Mouse (Mus musculus) limb, embryonic 15.5 days (tissue): ENCODE measurements around the gene Armh2. TPM values are rescaled to one million over a fixed set of nuclear protein-coding genes. Genes with fewer than 3 reads are reported as not detected.

Source experiments
- ATAC-seq: fragments of 200-750 bp; cut with Nextera tagmentation; 2 replicates; pipeline ENCODE4 v1.8.0; 2017; ENCODE audit warnings: low read depth, moderate TSS enrichment; ENCODE audit not compliant: insufficient number of reproducible peaks, low FRiP score, low TSS enrichment
- H3K27ac ChIP-seq: fragments of 300-500 bp; sonication (generic); 2 replicates; pipeline ENCODE4 v1.5.1; 2015; ENCODE audit warnings: moderate library complexity, mild to moderate bottlenecking, inconsistent platforms
- H3K27me3 ChIP-seq: fragments of 300-500 bp; sonication (generic); 2 replicates; pipeline ENCODE4 v1.6.1; 2015; ENCODE audit warnings: inconsistent platforms
- H3K36me3 ChIP-seq: fragments of 300-500 bp; sonication (generic); 2 replicates; pipeline ENCODE4 v1.6.1; 2015; ENCODE audit warnings: inconsistent platforms
- H3K4me1 ChIP-seq: fragments of 300-500 bp; sonication (generic); 2 replicates; pipeline ENCODE4 v1.6.1; 2015; ENCODE audit warnings: inconsistent platforms
- H3K4me2 ChIP-seq: fragments of 300-500 bp; sonication (generic); 2 replicates; pipeline ENCODE4 v1.6.1; 2015; ENCODE audit warnings: mild to moderate bottlenecking, inconsistent platforms
- H3K4me3 ChIP-seq: fragments of 300-500 bp; sonication (generic); 2 replicates; pipeline ENCODE4 v1.5.1; 2015; ENCODE audit warnings: mild to moderate bottlenecking, inconsistent platforms
- H3K9ac ChIP-seq: fragments of 300-500 bp; sonication (generic); 2 replicates; pipeline ENCODE4 v1.6.1; 2015; ENCODE audit warnings: inconsistent platforms
- H3K9me3 ChIP-seq: fragments of 300-500 bp; sonication (generic); 2 replicates; pipeline ENCODE4 v1.6.1; 2016; ENCODE audit warnings: inconsistent platforms
- WGBS: fragments of 180-500 bp; shearing (Covaris S2); methylation state at CpG from one replicate; pipeline ENCODE4 v1.1.7; 2015; 5-methylcytosine and 5-hydroxymethylcytosine counted together
- polyA plus RNA-seq: library from polyadenylated mRNA; unstranded; fragments of >200 nt; fragmentation: Nextera tagmentation; extraction: Ambion mirVana; gene quantifications from 2 replicates; pipeline ENCODE4 v1.2.1, GENCODE M21; 2015

The Armh2 gene
- polyA plus RNA-seq: not detected in 2 replicates

DNA sequence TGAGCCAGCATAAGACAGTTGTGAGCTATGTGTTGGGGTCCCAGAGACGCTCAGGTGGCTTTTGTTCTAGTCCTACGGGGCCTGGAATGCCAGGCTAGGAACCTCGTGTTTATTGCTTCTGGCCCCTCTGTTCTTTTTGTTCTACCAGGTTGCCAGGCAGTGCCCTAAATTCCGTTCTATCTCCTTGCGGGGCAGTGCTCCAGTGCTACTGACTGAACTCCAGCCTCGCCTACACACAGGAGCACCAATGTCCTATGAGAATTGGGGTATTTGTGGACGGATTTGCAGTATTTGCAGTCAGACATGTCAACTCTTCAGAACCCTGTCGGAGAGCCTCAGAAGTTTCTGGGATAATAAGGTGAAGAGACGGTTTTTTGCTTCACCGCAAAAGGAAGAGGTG lies at the start of gene Armh2:
Armh2 (plus strand) TSS at position 205 of the 400 bp plus-strand sequence.
- Histone ChIP-seq H3K27ac (no peak within 1 kb of the TSS), H3K36me3 (no peaks in the 10 kb centered on the region), H3K9me3 (no peaks in the 10 kb centered on the region), H3K4me2 (no peak within 1 kb of the TSS), H3K9ac (no peak within 1 kb of the TSS), H3K4me3 (no peak within 1 kb of the TSS), H3K4me1 (no peaks in the 10 kb centered on the region), H3K27me3 (no peaks in the 10 kb centered on the region)
- no peak for ATAC-seq
- WGBS: 88% methylated on average over 10 of the region's 10 CpGs

DNA sequence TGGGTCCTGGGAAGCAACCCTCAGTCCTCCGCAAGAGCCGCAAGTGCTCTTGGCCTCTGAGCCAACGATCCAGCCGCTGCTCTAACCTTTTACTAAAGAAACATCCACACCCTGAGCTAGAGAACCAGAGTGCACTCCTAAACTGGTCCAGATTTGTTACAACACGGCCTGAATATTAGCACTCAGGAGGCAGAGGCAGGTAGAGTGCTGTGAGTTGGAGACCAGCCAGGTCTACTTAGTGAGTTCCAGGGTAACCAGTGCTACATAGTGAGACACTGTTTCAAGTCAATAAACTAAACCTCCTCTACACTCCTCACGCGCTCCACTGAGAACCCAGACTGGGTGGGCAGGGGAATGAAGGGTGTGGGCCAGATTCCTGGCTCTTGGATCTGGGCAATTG lies 47.7 kb upstream of the Armh2 start:
- WGBS: 72% methylated on average over 7 of the region's 7 CpGs

DNA sequence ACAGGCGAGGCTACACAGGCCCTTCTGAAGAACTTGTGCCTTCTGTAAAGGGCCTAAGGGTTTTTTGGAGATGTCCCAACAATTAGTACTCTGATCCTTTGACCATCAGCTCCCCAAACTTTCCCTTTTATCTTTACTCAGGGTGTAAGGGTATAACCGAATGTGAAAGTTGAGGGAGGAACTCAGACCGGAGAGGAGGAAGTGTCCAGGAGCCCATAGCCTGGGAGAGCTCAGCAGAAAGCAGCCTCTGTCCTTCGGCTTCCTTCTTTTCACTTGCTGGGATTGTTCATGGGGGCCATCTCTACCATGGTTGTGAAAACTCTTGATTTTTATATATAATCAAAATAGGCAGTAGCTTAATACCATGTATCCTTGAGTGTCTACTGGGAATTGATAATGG lies 42.3 kb upstream of the Armh2 start:
- no peak for ATAC-seq
- H3K27ac ChIP-seq: no peak overlapping the region
- WGBS: 83% methylated on average over 4 of the region's 4 CpGs
- no peaks in the 10 kb centered on the region for H3K9me3 ChIP-seq
- H3K4me2 ChIP-seq: no peak overlapping the region
- no peaks in the 10 kb centered on the region for H3K27me3 ChIP-seq
- no peaks in the 10 kb centered on the region for H3K4me1 ChIP-seq
- no peak overlapping the region for H3K9ac ChIP-seq
- no peaks in the 10 kb centered on the region for H3K36me3 ChIP-seq
- no peak overlapping the region for H3K4me3 ChIP-seq

More for the DNA sequence above, 47.7 kb upstream of the Armh2 start:
- no peak overlapping the region for H3K9ac ChIP-seq
- ATAC-seq: no peak
- H3K4me3 ChIP-seq: no peak overlapping the region
- no peaks in the 10 kb centered on the region for H3K4me1 ChIP-seq
- no peaks in the 10 kb centered on the region for H3K36me3 ChIP-seq
- H3K27ac ChIP-seq: no peak overlapping the region
- no peak overlapping the region for H3K4me2 ChIP-seq
- no peaks in the 10 kb centered on the region for H3K27me3 ChIP-seq
- H3K9me3 ChIP-seq: no peaks in the 10 kb centered on the region

DNA sequence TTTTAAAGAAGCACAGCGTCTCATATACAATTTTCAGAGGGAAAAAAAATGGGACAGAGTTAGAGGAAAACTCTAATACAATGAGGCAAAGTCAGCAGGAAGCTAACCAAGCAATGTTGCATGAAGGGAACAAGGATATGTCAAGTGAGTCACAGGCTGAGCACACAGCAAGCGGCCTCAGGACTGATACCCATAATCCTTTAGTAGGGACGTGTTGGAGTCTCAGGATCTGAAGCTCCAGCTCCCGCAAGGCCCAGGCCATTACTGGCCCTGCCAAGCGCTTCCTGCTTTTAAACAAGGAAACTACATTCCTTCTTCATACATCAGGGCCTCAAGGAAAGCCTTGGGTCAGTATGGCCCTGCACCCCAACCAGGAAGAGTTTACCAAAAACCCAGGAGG lies 38.9 kb upstream of the Armh2 start:
- Histone ChIP-seq H3K36me3 (no peaks in the 10 kb centered on the region), H3K27me3 (no peaks in the 10 kb centered on the region), H3K9ac (no peak overlapping the region), H3K9me3 (no peaks in the 10 kb centered on the region), H3K4me2 (no peak overlapping the region), H3K4me1 (no peaks in the 10 kb centered on the region), H3K4me3 (no peak overlapping the region), H3K27ac (no peak overlapping the region)
- 78% methylated on average over 5 of the region's 5 CpGs for WGBS
- no peak for ATAC-seq

DNA sequence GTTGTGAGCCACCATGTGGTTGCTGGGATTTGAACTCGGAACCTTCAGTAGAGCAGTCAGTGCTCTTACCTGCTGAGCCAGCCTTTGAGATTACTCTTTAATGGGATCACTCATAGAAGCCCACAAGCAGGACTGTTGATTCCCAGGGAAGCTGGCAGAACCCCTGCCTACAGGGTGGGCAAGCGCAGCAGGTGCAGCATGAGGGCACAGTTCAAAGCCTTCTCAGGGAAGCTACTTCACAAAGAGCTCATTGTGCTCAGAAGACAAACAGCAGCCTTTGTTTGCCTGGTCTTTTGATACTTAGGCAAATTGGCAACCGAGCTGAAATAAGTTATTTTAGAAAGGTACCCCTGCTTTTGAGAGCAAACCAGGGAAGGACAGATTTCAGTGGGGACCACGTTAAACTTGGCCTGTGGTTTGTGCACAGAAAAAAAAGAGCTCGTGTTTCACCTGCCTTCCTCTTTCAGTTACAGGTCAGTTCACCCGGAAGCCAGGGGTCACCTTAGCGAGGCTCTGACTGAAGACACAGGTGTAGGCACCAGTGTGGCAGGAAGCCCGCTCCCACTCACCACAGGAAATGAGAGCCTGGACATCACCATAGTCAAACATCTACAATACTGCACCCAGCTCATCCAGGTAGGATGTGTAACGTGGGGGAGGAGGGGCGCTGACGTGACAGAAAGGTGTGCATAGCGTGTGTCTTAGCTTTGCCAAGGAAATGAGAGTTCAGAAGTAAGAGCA lies 31.2 kb upstream of the Armh2 start:
- WGBS: 77% methylated on average over 12 of the region's 12 CpGs
- Histone ChIP-seq H3K4me1 (no peaks in the 10 kb centered on the region), H3K36me3 (no peaks in the 10 kb centered on the region), H3K4me3 (no peak overlapping the region), H3K27ac (no peak overlapping the region), H3K27me3 (no peaks in the 10 kb centered on the region), H3K9ac (no peak overlapping the region), H3K4me2 (no peak overlapping the region), H3K9me3 (no peaks in the 10 kb centered on the region)
- no peak for ATAC-seq

DNA sequence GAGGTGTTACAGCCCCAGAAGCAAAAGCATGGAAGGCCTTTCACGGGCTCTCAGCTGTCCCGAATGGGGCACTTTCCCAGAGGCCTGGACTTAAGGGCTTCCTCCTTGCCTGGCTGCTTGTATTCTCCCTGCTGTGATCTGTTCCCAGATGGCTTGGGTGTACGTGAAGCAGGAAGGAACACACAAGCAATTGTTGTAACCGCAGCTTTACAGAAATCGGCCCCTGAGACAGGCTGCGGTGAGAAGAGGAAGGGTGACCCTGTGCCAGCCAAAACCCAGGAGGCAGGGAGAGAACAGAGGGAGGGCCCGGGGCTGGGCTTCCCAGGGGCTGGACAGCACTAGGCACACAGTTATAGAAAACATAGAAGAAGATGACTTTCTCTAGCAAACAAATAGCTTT lies 30.1 kb upstream of the Armh2 start:
- H3K4me3 ChIP-seq: no peak overlapping the region
- H3K27ac ChIP-seq: no peak overlapping the region

DNA sequence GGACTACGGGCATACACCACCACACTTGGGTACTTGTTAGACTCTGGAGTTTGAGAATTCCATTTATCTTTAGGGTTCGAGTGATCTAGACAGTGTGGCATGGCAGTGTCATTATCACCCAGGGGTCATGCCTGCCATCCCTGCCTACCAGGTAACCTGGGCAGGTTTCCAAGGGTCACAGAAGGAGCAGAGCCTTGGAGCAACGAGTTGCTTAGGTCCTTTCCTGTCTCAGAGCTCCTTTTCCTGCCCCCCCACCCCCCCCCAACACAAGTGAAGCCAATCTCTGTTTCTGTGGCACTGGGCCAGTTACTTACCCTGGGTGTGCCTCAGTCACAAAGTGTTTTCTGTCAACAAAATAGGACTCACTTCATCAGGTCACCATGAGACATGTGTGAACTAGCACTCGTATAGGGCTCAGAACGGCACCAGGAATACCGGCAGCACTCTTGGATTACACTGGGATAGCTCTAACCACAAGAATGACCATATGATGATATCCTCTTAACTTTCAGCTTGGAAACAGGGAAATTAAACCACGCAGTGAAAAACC lies 28.4 kb upstream of the Armh2 start:
- Histone ChIP-seq H3K4me3 (no peak overlapping the region), H3K36me3 (no peaks in the 10 kb centered on the region), H3K9me3 (no peaks in the 10 kb centered on the region), H3K27me3 (no peaks in the 10 kb centered on the region), H3K4me1 (no peaks in the 10 kb centered on the region), H3K9ac (no peak overlapping the region), H3K27ac (no peak overlapping the region), H3K4me2 (no peak overlapping the region)
- no peak for ATAC-seq
- WGBS: 67% methylated on average over 7 of the region's 7 CpGs

More for the DNA sequence above, 30.1 kb upstream of the Armh2 start:
- Histone ChIP-seq H3K9ac (no peak overlapping the region), H3K4me1 (no peaks in the 10 kb centered on the region), H3K27me3 (no peaks in the 10 kb centered on the region), H3K4me2 (no peak overlapping the region), H3K36me3 (no peaks in the 10 kb centered on the region), H3K9me3 (no peaks in the 10 kb centered on the region)
- ATAC-seq: no peak
- 48% methylated on average over 7 of the region's 7 CpGs for WGBS

DNA sequence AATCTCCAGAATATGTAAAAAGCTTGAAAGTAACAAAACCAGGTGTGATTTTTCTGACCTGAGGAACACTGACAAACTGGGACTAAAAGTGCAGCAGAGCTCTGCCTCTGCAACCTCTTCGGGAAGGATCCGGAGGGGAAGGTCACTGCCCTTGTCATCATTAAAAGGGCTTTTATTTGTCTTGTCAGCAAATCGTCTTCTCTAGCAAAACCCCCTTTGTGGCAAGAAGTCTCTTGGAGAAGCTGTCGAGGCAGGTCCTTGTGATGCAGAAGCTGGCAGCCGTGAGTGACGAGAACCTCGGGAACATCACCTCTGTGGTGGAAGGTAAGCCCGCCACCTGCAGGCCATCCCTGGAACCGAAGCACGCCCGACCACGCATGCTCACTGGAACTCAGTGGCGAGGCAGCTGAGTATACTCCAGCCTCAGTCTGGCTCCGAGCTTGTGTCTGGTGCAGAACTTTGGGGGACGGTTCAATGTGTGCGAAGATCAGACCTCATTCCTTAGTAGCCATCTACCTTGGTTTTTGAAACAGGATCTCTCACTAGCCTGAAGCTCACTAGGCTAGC lies 27.5 kb upstream of the Armh2 start:
- no peaks in the 10 kb centered on the region for H3K27me3 ChIP-seq
- ATAC-seq: peak; percentile 67
- 0 out of 2 replicates have a peak overlapping the region, but pooled peaks have one; percentile 1 for H3K9ac ChIP-seq
- no peaks in the 10 kb centered on the region for H3K9me3 ChIP-seq
- H3K4me2 ChIP-seq: peak overlapping the region; percentile 44
- no peaks in the 10 kb centered on the region for H3K4me1 ChIP-seq
- no peaks in the 10 kb centered on the region for H3K36me3 ChIP-seq
- peak overlapping the region; percentile 9; the same call in 1 of the 2 replicates for H3K4me3 ChIP-seq
- H3K27ac ChIP-seq: no peak overlapping the region
- 11% methylated on average over 16 of the region's 16 CpGs for WGBS

DNA sequence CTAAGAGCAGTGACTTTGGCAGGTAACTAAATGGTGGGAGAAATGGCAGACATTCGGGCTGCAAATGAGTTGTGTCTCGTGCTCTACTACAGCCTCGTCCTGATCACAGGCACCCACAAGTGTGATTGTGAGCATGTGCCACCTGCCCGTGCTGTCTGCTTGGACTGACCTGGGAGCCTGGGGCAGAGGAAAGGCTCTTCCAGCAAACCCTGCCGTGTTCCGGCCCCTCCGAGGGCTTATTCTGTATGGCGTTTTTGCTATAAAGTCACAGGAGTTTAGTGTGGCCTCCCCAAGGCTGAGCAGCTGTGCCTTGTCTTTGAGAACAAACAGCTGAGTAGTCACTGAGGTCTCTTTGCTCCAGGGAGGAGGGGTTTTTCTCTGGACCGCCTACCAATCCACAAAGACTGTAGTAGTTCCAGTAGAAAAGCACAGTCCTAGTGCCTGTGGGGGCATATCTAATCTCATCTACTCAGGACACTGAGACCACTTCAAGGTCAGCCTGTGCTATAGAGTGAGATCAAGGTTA lies 26.6 kb upstream of the Armh2 start:
- no peak for ATAC-seq

DNA sequence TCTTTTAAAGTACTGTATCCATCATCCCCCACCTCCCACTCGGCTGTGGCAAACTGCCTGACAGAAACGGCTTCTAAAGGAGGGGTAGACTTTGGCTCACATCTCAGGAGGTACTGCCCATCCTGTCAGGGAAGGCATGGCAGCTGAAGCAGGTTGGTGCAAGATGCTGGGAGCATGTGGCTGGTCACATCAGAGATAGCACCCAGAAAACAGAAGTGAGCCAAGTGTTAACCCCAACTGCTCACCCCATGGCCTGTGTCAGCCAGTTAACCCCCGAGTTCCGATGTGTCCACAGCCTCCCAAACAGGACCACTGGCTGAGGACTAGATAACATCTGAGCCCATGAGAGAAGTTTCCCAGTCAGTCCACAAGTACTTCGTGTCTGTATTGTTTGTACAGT lies 25.4 kb upstream of the Armh2 start:
- no peak overlapping the region for H3K4me2 ChIP-seq
- H3K4me1 ChIP-seq: no peaks in the 10 kb centered on the region
- no peak overlapping the region for H3K9ac ChIP-seq
- no peaks in the 10 kb centered on the region for H3K9me3 ChIP-seq
- WGBS: 82% methylated on average over 5 of the region's 5 CpGs
- no peaks in the 10 kb centered on the region for H3K27me3 ChIP-seq
- ATAC-seq: no peak
- no peaks in the 10 kb centered on the region for H3K36me3 ChIP-seq
- H3K4me3 ChIP-seq: no peak overlapping the region
- H3K27ac ChIP-seq: no peak overlapping the region

More for the DNA sequence above, 26.6 kb upstream of the Armh2 start:
- H3K27ac ChIP-seq: no peak overlapping the region
- no peak overlapping the region for H3K4me2 ChIP-seq
- no peaks in the 10 kb centered on the region for H3K27me3 ChIP-seq
- H3K9me3 ChIP-seq: no peaks in the 10 kb centered on the region
- H3K4me1 ChIP-seq: no peaks in the 10 kb centered on the region
- H3K9ac ChIP-seq: no peak overlapping the region
- no peak overlapping the region for H3K4me3 ChIP-seq
- H3K36me3 ChIP-seq: no peaks in the 10 kb centered on the region
- 77% methylated on average over 9 of the region's 9 CpGs for WGBS

DNA sequence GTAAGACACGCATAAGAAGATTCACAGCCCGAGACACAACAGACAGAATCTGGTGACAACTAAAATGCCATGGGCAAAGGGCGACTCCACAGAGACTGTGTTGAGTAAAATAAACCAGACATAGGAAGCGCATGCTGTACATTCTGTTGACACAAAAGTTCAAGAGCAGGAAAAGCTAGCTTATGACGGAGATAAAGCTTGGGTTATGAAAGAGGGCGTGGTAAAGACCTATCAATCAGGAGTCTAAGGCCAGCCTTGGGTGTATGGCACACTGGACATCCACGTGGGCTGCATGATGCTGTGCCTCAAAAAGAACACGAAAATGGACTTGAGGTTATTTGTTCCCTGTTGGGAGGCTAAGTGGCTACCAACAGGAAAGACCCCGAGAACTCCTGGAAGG lies 24.6 kb upstream of the Armh2 start:
- Histone ChIP-seq H3K4me3 (no peak overlapping the region), H3K4me1 (no peaks in the 10 kb centered on the region), H3K36me3 (no peaks in the 10 kb centered on the region), H3K9ac (no peak overlapping the region), H3K9me3 (no peaks in the 10 kb centered on the region), H3K27me3 (no peaks in the 10 kb centered on the region), H3K27ac (no peak overlapping the region), H3K4me2 (no peak overlapping the region)
- ATAC-seq: no peak
- WGBS: 81% methylated on average over 9 of the region's 9 CpGs

DNA sequence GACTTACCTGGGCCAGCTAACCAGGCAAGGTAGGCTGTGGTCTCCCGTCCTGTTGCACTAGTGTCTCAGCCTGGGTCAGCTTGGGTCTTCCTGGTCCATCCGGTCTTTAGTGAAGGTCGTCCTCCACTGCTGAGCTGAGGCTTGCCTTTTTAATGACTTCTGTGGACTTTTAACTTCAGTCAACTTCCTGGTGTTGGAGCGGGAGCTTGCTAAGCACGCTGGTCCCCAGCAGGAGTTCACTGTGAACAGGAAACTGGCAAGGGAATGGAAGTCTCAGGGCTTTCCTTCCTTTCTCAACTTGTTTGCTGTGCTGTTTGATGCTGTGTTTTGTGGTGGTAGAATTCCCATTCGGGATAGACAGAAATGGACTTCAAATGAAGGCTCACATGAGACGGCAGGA lies 23.4 kb upstream of the Armh2 start:
- Histone ChIP-seq H3K9me3 (no peaks in the 10 kb centered on the region), H3K27me3 (no peaks in the 10 kb centered on the region), H3K27ac (no peak overlapping the region), H3K4me2 (no peak overlapping the region), H3K4me3 (no peak overlapping the region), H3K9ac (no peak overlapping the region), H3K36me3 (no peaks in the 10 kb centered on the region), H3K4me1 (no peaks in the 10 kb centered on the region)
- ATAC-seq: no peak
- 50% methylated on average over 7 of the region's 7 CpGs for whole genome bisulfite sequencing
